Mouse (Mus musculus) liver, postnatal 0 days (tissue): ENCODE results near the gene Olfr56.
"Not testable (repeated sequence)": the region's sequence is repeated elsewhere in the genome, so short reads cannot be mapped to it uniquely, and the experiment has no call there.

ENCODE experiments used
- CTCF ChIP-seq: sonication (generic); IDR thresholded peaks from 2 replicates; pipeline ENCODE4 v1.5.1; 2016; ENCODE audit warnings: antibody characterized with exemption, low read depth
- EP300 ChIP-seq: IDR thresholded peaks from 2 replicates; pipeline ENCODE4 v1.6.1; 2016; ENCODE audit warnings: antibody characterized with exemption, low read depth, mild to moderate bottlenecking

DNA sequence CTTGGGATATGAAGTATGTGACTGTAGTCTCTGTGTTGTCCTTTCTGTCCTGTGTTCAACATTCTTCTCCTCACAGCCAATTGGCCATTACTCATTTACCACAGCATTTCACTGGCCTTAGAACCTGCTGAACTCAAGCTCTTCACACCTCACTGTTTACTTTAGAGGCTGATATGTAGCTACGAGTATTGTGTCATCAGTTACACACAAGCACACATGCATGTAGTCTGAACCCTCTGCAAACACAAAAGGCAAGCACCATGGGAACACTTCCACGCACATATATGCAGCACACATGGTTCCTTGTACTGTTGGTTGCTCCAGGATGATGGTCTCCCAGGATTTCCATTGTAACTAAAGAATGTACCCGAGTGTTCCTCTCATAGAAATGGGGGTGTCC, 43.4 kb upstream of the Olfr56 start:
- not testable (repeated sequence) for TF ChIP-seq CTCF, EP300
